Mouse (Mus musculus) heart, embryonic 12.5 days (tissue): Measurements from ENCODE around the gene Cd4. TPM values are rescaled to one million over a fixed set of nuclear protein-coding genes. Genes with fewer than 3 reads are reported as not detected.
"Not testable (repeated sequence)": the region's sequence is repeated elsewhere in the genome, so short reads cannot be mapped to it uniquely, and the experiment has no call there.

Experiments
- ATAC-seq: fragments of 200-750 bp; cut with Nextera tagmentation; 2 replicates; pipeline ENCODE4 v1.8.0; 2017; ENCODE audit warnings: moderate TSS enrichment, moderate library complexity; ENCODE audit not compliant: insufficient number of reproducible peaks, low FRiP score
- H3K27ac ChIP-seq: fragments of 300-500 bp; sonication (generic); 2 replicates; pipeline ENCODE4 v1.5.1; 2016; ENCODE audit warnings: mild to moderate bottlenecking, moderate library complexity; ENCODE audit not compliant: poor library complexity, severe bottlenecking
- H3K27me3 ChIP-seq: fragments of 300-500 bp; sonication (generic); replicated peaks from 2 replicates; pipeline ENCODE4 v1.6.1; 2016; ENCODE audit warnings: mild to moderate bottlenecking, moderate library complexity
- H3K36me3 ChIP-seq: fragments of 300-500 bp; sonication (generic); 2 replicates; pipeline ENCODE4 v1.6.1; 2016; ENCODE audit warnings: mild to moderate bottlenecking, moderate library complexity
- H3K4me1 ChIP-seq: fragments of 300-500 bp; sonication (generic); replicated peaks from 2 replicates; pipeline ENCODE4 v1.6.1; 2016; ENCODE audit warnings: mild to moderate bottlenecking
- H3K4me2 ChIP-seq: fragments of 300-500 bp; sonication (generic); 2 replicates; pipeline ENCODE4 v1.6.1; 2016; ENCODE audit warnings: mild to moderate bottlenecking, moderate library complexity
- H3K4me3 ChIP-seq: fragments of 300-500 bp; sonication (generic); 2 replicates; pipeline ENCODE4 v1.5.1; 2016; ENCODE audit warnings: mild to moderate bottlenecking
- H3K9ac ChIP-seq: fragments of 300-500 bp; sonication (generic); 2 replicates; pipeline ENCODE4 v1.6.1; 2016; ENCODE audit warnings: mild to moderate bottlenecking, moderate library complexity
- H3K9me3 ChIP-seq: fragments of 300-500 bp; sonication (generic); replicated peaks from 2 replicates; pipeline ENCODE4 v1.6.1; 2016; ENCODE audit warnings: mild to moderate bottlenecking, moderate library complexity
- WGBS: fragments of 180-500 bp; shearing (Covaris S2); methylation state at CpG from one replicate; pipeline ENCODE4 v1.1.7; 2016; 5-methylcytosine and 5-hydroxymethylcytosine counted together
- polyA plus RNA-seq: library from polyadenylated mRNA; unstranded; fragments of >200 nt; fragmentation: Nextera tagmentation; extraction: Ambion mirVana; gene quantifications from 2 replicates; pipeline ENCODE4 v1.2.1, GENCODE M21; 2016

Cd4 gene
- polyA plus RNA-seq, 1 experiment from 2014 or later = not detected

- Histone ChIP-seq H3K4me2 (peak within 1 kb of the TSS; percentile 56), H3K9me3 (no peaks in the 10 kb centered on the region), H3K27ac (peak within 1 kb of the TSS; percentile 58; the same call in 1 of the 2 replicates), H3K4me3 (0 out of 2 replicates have a peak within 1 kb of the TSS, but pooled peaks have one; percentile 0), H3K27me3 (no peaks in the 10 kb centered on the region), H3K9ac (peak within 1 kb of the TSS; percentile 46), H3K36me3 (peaks cover 17% of the 10 kb centered on the region), H3K4me1 (peaks cover 34% of the 10 kb centered on the region)
- peak; percentile 30; the same call in 1 of the 2 replicates for ATAC-seq
- 23% methylated on average over 15 of the region's 15 CpGs for WGBS
Observed at GRCm38 (mm10) chr6:124840241-124841167, 47.5 kb downstream of the Cd4 start, which contains the start of gene Gnb3. Gnb3 (minus strand) TSS chr6:124840275.

- ATAC-seq = peak; percentile 27
- Histone ChIP-seq H3K36me3 (peaks cover 19% of the 10 kb centered on the region), H3K4me3 (0 out of 2 replicates have a peak overlapping the region, but pooled peaks have one; percentile 0), H3K4me2 (peak overlapping the region; percentile 56), H3K27ac (peak overlapping the region; percentile 58; the same call in 1 of the 2 replicates), H3K9ac (peak overlapping the region; percentile 46), H3K4me1 (peaks cover 37% of the 10 kb centered on the region), H3K27me3 (no peaks in the 10 kb centered on the region), H3K9me3 (no peaks in the 10 kb centered on the region)
- 5% methylated on average over 8 of the region's 8 CpGs for WGBS
Observed at GRCm38 (mm10) chr6:124839805-124840204, 48.2 kb downstream of the Cd4 start.

- WGBS = 68% methylated on average over 7 of the region's 7 CpGs
- H3K27me3 ChIP-seq = no peaks in the 10 kb centered on the region
- H3K4me3 ChIP-seq = no peak overlapping the region
- no peak overlapping the region for H3K9ac ChIP-seq
- H3K4me1 ChIP-seq = peaks cover 37% of the 10 kb centered on the region
- peaks cover 33% of the 10 kb centered on the region for H3K36me3 ChIP-seq
- no peaks in the 10 kb centered on the region for H3K9me3 ChIP-seq
- H3K27ac ChIP-seq = no peak overlapping the region
- no peak overlapping the region for H3K4me2 ChIP-seq
- ATAC-seq = no peak
Observed at GRCm38 (mm10) chr6:124836411-124836810, 51.6 kb downstream of the Cd4 start.

- Histone ChIP-seq H3K36me3 (peaks cover 33% of the 10 kb centered on the region), H3K4me2 (no peak overlapping the region), H3K9me3 (no peaks in the 10 kb centered on the region), H3K27ac (no peak overlapping the region), H3K9ac (peak overlapping the region; percentile 21; the same call in 1 of the 2 replicates), H3K27me3 (no peaks in the 10 kb centered on the region), H3K4me1 (peaks cover 37% of the 10 kb centered on the region), H3K4me3 (no peak overlapping the region)
- WGBS = 43% methylated on average over 10 of the region's 10 CpGs
- no peak for ATAC-seq
Observed at GRCm38 (mm10) chr6:124835531-124835930, 52.5 kb downstream of the Cd4 start.

DNA sequence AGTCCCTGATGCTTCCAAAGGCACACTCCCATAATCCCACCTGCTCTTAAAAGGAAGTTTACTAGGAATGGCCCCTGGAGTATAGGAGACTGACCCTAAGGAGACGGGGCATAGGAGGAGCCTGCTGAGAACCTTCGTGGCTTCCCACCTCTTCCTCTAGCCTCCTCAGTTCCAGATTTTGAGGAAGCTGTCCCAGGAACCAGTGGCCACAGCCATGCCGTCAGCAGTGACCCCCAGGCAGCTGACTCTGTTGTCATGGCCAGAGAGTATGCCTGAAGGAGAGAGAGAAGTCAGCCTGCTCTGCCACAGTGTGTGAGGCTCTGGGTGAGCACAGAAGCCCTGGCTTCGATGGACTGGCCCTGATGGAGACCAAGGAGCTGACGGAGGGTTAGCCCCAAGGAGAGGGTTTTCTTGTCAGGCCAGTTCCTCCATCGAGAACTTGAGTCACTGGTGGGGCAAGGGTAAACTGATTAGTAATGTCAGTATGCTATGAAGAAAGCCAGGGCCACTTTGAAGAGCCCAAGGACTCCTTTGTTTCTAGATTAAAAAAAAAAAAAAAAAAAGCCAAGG lies 53.4 kb downstream of the Cd4 start:
- WGBS = 82% methylated on average over 6 of the region's 6 CpGs
- Histone ChIP-seq H3K9ac (no peak overlapping the region), H3K27me3 (no peaks in the 10 kb centered on the region), H3K4me2 (no peak overlapping the region), H3K4me3 (no peak overlapping the region), H3K9me3 (no peaks in the 10 kb centered on the region), H3K27ac (no peak overlapping the region), H3K4me1 (peaks cover 31% of the 10 kb centered on the region), H3K36me3 (peaks cover 33% of the 10 kb centered on the region)
- no peak for ATAC-seq

DNA sequence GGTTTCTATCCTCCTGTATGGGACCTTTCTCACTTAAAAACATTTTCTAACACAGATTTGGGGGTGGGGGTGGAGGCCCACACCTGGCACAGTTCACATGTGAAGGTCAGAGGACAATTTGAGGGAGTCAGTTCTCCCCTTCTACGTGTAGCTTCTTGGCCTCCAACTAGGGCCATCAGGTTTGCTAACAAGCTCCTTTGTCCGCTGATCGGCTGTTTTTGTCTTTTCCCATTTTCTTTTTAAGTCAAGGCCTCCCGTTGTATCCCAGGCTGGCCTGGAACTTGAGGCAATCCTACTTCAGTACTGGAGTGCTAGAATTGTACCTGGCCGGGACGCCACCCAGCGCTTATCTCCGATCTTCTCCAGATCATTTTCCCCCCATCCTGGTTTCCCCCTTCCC lies 56.4 kb downstream of the Cd4 start:
- WGBS = 96% methylated on average over 8 of the region's 8 CpGs
- H3K4me3 ChIP-seq = no peak overlapping the region

GRCm38 (mm10) chr6:124831199-124831598 lies 56.8 kb downstream of the Cd4 start:
- not testable (repeated sequence) for H3K27ac ChIP-seq, ATAC-seq, H3K27me3 ChIP-seq, H3K9ac ChIP-seq, H3K9me3 ChIP-seq
- peak overlapping the region; percentile 10 for H3K4me3 ChIP-seq
- H3K4me2 ChIP-seq = peak overlapping the region; percentile 81
- WGBS = 97% methylated on average over 4 of the region's 4 CpGs
- H3K4me1 ChIP-seq = peaks cover 29% of the 10 kb centered on the region
- peaks cover 34% of the 10 kb centered on the region for H3K36me3 ChIP-seq

More for the DNA sequence above, 56.4 kb downstream of the Cd4 start:
- H3K9ac ChIP-seq = no peak overlapping the region
- H3K27me3 ChIP-seq = no peaks in the 10 kb centered on the region
- H3K9me3 ChIP-seq = no peaks in the 10 kb centered on the region
- H3K36me3 ChIP-seq = peaks cover 33% of the 10 kb centered on the region
- peaks cover 33% of the 10 kb centered on the region for H3K4me1 ChIP-seq
- no peak for ATAC-seq
- no peak overlapping the region for H3K4me2 ChIP-seq
- H3K27ac ChIP-seq = no peak overlapping the region

- H3K9me3 ChIP-seq = no peaks in the 10 kb centered on the region
- under 1% methylated on average over 38 of the region's 38 CpGs for WGBS
- ATAC-seq = peak; percentile 89
- H3K27ac ChIP-seq = peak overlapping the region; percentile 85
- H3K4me1 ChIP-seq = peaks cover 19% of the 10 kb centered on the region
- peak overlapping the region; percentile 68 for H3K4me3 ChIP-seq
- H3K36me3 ChIP-seq = peaks cover 45% of the 10 kb centered on the region
- peak overlapping the region; percentile 78 for H3K9ac ChIP-seq
- no peaks in the 10 kb centered on the region for H3K27me3 ChIP-seq
- peak overlapping the region; percentile 81 for H3K4me2 ChIP-seq
Observed at GRCm38 (mm10) chr6:124829799-124830700, 58.0 kb downstream of the Cd4 start.

- Histone ChIP-seq H3K9ac (peak within 1 kb of the TSS; percentile 79), H3K27me3 (no peaks in the 10 kb centered on the region), H3K4me2 (peak within 1 kb of the TSS; percentile 94), H3K4me3 (peak within 1 kb of the TSS; percentile 68), H3K36me3 (peaks cover 47% of the 10 kb centered on the region), H3K4me1 (peaks cover 19% of the 10 kb centered on the region), H3K9me3 (no peaks in the 10 kb centered on the region), H3K27ac (peak within 1 kb of the TSS; percentile 85)
- WGBS = under 1% methylated on average over 55 of the region's 55 CpGs
- peak; percentile 96 for ATAC-seq
Observed at GRCm38 (mm10) chr6:124828868-124829798, 58.9 kb downstream of the Cd4 start, which contains the start of the genes Usp5 and Cdca3. Usp5 (minus strand) TSS chr6:124829484. Cdca3 (plus strand) TSS chr6:124829547.
